Mouse (Mus musculus): Measurements from ENCODE around the gene Krcc1.
A peak's percentile ranks its signal among the peaks of the same experiment; 100 is the strongest.
"Not testable (repeated sequence)": the region's sequence is repeated elsewhere in the genome, so short reads cannot be mapped to it uniquely, and the experiment has no call there.

Krcc1 gene

DNA sequence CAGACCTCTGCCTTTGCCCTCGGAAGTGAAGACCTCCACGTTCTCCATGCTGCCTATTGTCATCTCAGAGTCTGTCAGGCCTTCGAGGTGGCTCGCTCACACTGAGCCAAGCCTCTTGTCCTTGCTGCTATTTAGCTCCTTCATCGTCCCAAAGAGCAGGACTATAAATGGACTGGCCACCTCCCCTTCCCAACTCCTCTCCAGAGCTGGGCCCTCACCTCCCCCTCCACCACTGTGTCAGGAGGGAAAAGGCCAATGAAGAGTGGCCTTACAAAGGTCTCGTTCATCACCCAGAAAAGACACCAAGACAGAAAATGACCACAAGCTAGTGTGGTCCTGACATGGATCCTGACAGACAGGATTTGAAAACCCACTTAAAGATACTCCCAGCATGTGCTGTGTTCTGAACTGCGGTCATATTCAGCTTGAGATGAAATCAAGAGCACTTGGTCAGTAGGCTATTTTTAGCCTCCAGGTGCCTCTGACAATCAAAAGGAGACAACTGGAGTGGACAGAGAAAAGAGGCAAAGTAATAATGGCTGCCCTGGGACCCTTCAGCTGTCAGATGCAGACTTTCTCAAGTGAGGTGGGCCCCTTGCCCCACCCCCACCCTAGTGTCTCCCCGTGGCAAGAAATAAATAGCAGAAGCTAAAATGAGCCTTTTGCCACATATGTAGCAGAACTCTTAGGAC, 9.2 kb upstream of the Krcc1 start:
- no peak for DNase-seq (ENCODE audit: low spot score)

GRCm38 (mm10) chr6:71267603-71268002, 3.9 kb upstream of the Krcc1 start:
- not testable (repeated sequence) for DNase-seq (ENCODE audit: low spot score)

DNA sequence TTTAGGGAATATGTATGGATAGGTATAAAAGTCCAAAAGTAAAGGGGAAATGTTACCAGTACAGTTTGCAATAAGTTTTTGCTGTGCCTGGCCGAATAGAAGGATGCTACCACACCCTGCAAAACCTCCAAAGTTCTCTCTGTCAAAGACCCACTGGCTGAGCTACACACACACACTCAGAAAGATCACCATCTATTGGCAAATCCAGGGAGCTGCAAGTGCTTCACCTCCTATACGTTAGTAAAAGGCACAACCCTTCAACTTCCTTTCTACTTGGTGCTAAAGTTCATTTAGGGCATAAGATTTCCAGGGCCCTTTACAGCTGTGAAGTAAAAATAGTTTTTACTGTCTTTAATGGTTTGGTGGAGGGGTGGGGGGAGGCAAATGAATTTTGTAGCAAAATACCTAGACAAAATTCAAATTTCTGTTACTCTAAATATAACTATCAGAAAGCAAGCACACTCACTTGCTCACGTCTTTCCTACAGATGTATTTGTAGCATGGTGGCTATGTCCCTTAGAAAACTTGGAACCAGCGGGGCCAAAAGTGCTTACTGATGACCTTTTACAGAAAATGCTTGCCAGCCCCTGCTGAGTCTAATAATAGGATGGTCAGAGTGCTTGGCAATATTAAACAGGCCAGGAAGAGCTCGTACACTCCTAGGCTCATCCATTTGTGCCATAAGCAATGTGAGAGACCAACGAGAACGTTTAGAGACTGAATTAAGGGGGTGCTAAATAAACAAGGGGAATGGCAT, 2.4 kb upstream of the Krcc1 start:
- no peak for DNase-seq (ENCODE audit: low spot score)

DNA sequence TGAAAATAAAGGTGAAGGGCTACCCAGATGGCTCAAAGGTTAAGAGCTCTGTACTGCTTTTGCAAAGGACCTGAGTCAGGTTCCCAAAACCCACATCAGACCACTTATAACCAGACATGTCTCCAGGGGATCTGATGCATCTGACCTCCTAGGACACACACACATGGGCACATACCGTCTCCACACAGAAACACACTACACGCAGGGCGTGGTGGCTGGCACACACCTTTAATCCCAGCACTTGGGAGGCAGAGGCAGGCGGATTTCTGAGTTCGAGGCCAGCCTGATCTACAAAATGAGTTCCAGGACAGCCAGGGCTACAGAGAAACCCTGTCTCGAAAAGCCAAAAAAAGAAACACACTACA, 1.8 kb upstream of the Krcc1 start:
- not testable (repeated sequence) for DNase-seq (ENCODE audit: low spot score)

- peak; percentile 4 for DNase-seq (ENCODE audit: low spot score)
Measured at GRCm38 (mm10) chr6:71270301-71271056, 998 bp upstream of the Krcc1 start.

DNA sequence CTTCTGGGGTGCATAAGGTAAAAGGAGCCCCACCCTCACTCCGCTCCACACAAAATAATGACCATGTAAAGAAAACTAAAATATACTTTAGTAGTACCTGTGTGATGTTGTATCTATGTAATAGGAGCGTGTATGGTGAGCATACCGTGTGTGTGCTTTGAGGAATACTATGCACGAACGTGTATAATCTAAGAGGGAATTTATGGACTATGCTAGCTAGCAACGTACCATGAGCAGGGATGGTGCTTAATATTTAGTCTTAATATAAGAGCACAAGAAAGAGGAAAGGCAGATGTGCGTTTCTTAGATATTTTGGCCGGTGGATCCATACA, 454 bp upstream of the Krcc1 start:
- peak; percentile 4 for DNase-seq (ENCODE audit: low spot score)

DNA sequence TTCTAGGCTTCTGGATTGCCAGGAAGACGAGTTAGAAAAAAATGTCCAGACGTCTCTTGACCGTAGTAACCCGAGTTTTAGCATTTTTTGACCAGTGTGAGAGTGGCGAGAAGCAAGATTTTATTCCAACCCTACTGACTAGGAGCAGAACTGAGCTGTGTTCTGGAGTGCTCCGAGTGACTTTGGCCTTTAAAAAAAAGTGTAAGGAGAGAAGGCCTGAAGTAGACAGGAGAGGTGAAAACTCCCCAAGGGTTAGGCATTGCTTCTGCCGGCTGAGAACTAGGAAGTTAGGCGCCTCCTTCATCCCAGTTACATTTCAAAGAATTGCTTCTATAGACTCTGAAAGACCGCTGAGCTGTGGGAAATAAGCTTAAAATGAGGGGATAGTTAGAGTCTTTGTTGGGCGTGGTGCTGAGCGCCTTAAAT, 852 bp downstream of the Krcc1 start:
- DNase-seq (ENCODE audit: low spot score): peak; percentile 4

DNA sequence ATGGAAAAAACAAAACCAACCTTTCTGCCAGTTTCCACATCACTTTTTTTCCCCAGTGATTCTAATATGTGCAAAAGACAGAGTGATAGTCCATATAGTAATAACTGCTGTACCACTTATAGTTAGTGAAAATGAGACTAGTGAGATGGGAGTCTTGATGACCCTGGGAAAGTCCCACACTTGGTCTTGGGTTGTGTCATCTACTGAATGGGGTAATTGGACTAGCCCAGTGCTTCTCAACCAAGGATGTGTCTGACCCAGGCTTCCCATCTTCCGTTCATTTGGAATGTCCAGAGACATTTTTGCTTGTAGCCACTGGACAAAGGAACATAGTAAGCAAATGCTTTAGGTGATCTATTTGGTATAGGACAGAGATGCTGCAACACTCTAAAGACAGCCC, 2.2 kb downstream of the Krcc1 start:
- no peak for DNase-seq (ENCODE audit: low spot score)

GRCm38 (mm10) chr6:71274621-71275020, 3.1 kb downstream of the Krcc1 start:
- DNase-seq (ENCODE audit: low spot score): no peak

- no peak for DNase-seq (ENCODE audit: low spot score)
Measured at GRCm38 (mm10) chr6:71279418-71279817, 7.9 kb downstream of the Krcc1 start.

DNA sequence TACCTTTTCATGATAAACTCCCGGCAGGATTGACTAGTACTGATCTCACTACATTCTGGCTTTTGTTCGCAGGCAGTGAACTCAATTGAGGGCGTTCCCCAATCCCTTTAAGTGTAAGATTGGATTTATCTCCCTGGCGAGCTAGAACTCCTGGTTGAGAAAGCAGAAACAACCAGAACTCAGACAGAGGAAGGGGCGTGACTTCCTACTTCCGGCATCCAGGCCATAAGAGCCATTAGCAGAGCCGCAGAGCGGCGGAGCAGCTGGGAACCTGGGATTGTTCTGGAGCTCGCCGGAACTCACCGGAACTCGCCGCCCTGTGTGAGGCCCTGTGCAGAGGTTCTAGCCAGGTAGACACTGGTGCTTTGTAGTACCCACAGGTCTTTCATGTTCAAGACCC, 22.0 kb downstream of the Krcc1 start:
- DNase-seq (ENCODE audit: low spot score): no peak

DNA sequence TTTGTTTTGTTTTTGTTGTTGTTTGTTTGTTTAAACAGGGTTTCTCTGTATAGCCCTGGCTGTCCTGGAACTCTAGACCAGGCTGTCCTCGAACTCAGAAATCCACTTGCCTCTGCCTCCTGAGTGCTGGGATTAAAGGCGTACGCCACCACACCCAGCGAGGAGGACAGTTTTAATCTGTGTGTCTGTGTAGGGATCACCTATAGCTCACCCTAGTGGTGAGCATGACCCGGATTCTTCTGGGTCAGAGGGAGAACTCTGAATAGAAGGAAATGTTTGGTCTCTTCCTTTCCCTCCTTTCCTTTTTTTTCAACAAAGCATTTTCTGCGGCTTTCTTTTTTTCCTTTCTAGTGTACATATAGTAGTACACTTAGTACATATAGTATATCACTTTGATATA, 23.8 kb downstream of the Krcc1 start:
- no peak for DNase-seq (ENCODE audit: low spot score)

GRCm38 (mm10) chr6:71298051-71298450, 26.6 kb downstream of the Krcc1 start:
- DNase-seq (ENCODE audit: low spot score): no peak

DNA sequence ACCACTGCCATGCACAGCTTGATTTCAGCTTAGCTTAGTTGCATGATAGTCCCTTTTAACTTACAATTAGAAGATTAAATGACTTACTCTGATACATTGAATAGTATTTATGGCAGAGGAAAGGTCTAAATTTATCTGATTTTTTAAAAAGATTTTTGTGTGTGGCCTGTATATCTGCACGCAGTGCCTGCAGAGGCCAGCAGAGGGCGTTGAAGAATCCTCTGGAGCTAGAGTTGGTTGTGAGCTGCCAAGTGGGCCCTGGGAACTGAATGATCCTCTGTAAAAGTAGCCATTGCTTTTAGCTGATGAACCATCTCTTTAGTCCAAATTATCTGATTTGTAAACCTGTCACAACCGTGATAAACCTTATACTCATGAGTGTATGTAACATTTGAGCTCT, 27.3 kb downstream of the Krcc1 start:
- DNase-seq (ENCODE audit: low spot score): peak; percentile 50

GRCm38 (mm10) chr6:71302097-71302731, 30.7 kb downstream of the Krcc1 start:
- no peak for DNase-seq (ENCODE audit: low spot score)

- peak; percentile 70 for DNase-seq (ENCODE audit: low spot score)
Measured at GRCm38 (mm10) chr6:71307486-71307885, 36.0 kb downstream of the Krcc1 start.

- DNase-seq (ENCODE audit: low spot score): no peak
Measured at GRCm38 (mm10) chr6:71321826-71322283, 50.4 kb downstream of the Krcc1 start, which contains the start of gene Smyd1. TSS of gene Smyd1 (minus strand) at chr6:71322233.

DNA sequence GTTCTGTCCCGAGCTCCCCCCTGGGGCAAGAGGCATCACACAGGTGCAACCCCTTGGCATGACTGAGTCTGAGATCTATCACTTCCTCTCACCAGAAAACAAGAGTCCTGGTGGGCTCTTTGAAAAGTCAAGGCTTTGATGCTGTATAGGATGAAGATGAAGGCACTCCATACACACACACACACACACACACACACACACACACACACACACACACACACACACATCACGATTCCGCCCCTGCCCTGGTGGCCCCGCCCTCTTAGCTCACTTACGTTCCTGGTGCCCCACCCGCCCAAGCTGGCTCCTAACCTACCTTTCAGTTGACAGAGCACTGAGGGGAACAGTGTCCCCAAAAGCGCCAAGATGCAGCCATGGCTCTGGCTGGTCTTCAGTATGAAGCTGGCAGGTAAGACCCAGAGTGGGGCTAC, 51.0 kb downstream of the Krcc1 start, which contains the start of gene Cd8b1:
TSS of gene Cd8b1 (plus strand) at position 298 of the 431 bp plus-strand sequence.
- DNase-seq (ENCODE audit: low spot score): peak; percentile 84

GRCm38 (mm10) chr6:71324816-71325215, 53.3 kb downstream of the Krcc1 start:
- DNase-seq (ENCODE audit: low spot score): no peak

DNA sequence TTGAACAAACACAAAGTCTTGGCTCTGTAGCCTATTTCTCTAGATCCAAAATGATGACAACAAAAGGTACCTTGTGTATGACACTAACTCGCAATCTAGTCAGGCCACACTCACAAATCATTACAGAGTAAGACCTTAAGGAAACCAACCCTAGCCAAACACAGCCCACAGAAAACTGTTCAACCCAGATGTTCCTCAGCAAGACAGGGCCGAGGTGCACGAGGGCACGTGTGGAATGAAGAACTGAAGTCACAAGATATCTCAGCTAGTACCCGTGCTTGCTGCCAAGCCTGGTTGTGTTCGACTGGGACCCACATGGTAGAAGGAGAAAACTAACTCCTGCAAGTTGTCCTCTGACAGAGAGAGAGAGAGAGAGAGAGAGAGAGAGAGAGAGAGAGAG, 58.4 kb downstream of the Krcc1 start:
- no peak for DNase-seq (ENCODE audit: low spot score)

DNA sequence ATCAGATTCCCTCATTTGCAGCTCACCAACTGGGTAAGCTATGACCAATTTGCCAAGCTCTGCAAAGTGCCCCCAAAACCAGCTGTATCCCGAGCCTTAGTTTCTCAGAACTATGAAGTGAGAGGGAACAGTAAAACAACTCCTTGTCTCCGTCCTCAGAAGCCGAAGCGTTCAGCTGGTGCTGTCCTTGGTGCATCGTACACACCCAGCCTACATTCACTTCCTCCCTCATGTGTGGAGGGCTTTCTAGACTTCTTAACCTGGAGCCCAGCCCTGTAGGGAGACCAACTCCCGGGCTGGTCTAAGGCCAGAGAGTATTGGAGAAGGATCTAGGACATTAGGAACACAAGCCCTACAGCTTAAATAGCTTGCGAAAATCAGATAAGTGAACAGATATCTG, 59.0 kb downstream of the Krcc1 start:
- DNase-seq (ENCODE audit: low spot score): no peak

DNA sequence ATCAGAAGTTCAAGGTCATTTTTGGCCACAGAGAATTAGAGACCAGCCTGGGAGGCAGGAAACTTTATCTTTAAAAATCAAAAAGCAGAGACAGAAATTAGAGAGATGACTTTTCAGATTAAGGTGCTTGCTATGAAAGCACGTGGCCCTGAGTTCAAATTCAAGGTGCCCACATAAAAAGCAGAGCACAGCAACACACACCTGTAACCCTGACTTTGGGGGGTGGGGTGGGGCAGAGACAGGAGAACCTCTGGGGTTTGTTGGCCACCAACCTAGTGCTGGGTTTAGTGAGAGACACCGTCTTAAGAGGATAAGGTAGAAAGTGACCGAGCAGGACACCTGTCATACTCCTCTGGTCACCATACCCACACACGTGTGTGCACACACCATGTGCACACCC, 60.0 kb downstream of the Krcc1 start:
- not testable (repeated sequence) for DNase-seq (ENCODE audit: low spot score)

All from T-cell, adult 2 months (primary cell).